In genomic region chr12:17808542-17808941, GRCm38 (mm10) we compare ENCODE assay signal across 9 mouse cellular contexts.
DNase-seq lines count a peak whose midpoint lies in the region; ATAC-seq and TF ChIP-seq lines count a peak whose summit lies in the region.
"Had no signal": no experiment of that assay in that cellular context is flagged by ENCODE, and none has a peak within 500 bp of the region (broad histone marks: within the 10 kb centered on the region; RNA-seq: fewer than 3 reads in every experiment).

No protein-coding gene starts in this region.

- peak; percentile 95 for TF ChIP-seq CTCF in forebrain, postnatal 0 days (IDR thresholded peaks at IDR 0.05; ENCODE audit: low read depth)
- TF ChIP-seq CTCF in lung, adult 2 months (IDR thresholded peaks at IDR 0.05; ENCODE audit: insufficient read depth, low read length), result peak; percentile 12; the same call in 1 of the 2 replicates

- H3K4me2 ChIP-seq in forebrain, postnatal 0 days (ENCODE audit: low read depth), result no peak overlapping the region
- H3K4me2 ChIP-seq: stomach, embryonic 15.5 days had no signal

- peak; percentile 63 for ATAC-seq in forebrain, postnatal 0 days
- no peak for ATAC-seq in erythroid progenitor cell, adult 5-6 weeks (replicated peaks; ENCODE audit: low FRiP score, poor library complexity, severe bottlenecking)

- no peaks in the 10 kb centered on the region for H3K9me3 ChIP-seq in forebrain, postnatal 0 days (ENCODE audit: low read length)
- H3K9me3 ChIP-seq: stomach, embryonic 15.5 days had no signal

- no peaks in the 10 kb centered on the region for H3K27me3 ChIP-seq in forebrain, postnatal 0 days (ENCODE audit: insufficient read depth, low read length)
- H3K27me3 ChIP-seq: stomach, embryonic 15.5 days had no signal

- no peak overlapping the region for H3K9ac ChIP-seq in forebrain, postnatal 0 days
- H3K9ac ChIP-seq: stomach, embryonic 15.5 days had no signal

- WGBS in forebrain, postnatal 0 days, result 35% methylated on average over 2 of the region's 2 CpGs
- WGBS in lung, adult 2 months, result 7% methylated on average over 2 of the region's 2 CpGs

- H3K4me1 ChIP-seq in forebrain, postnatal 0 days (ENCODE audit: insufficient read depth), result no peaks in the 10 kb centered on the region
- no peaks in the 10 kb centered on the region for H3K4me1 ChIP-seq in lung, adult 2 months (ENCODE audit: control insufficient read depth, insufficient read depth, low read length)
- H3K4me1 ChIP-seq: stomach, embryonic 15.5 days had no signal

- TF ChIP-seq POLR2A in lung, adult 2 months (IDR thresholded peaks at IDR 0.05; ENCODE audit: borderline replicate concordance, extremely low read depth, low read depth, low read length), result no peak

- no peaks in the 10 kb centered on the region for H3K36me3 ChIP-seq in forebrain, postnatal 0 days (ENCODE audit: insufficient read depth)
- H3K36me3 ChIP-seq: stomach, embryonic 15.5 days had no signal

- H3K4me3 ChIP-seq in forebrain, postnatal 0 days (ENCODE audit: low read depth, low read length), result no peak overlapping the region
- H3K4me3 ChIP-seq in lung, adult 2 months (replicated peaks; ENCODE audit: extremely low read depth, low read depth, low read length), result no peak overlapping the region
- H3K4me3 ChIP-seq: stomach, embryonic 15.5 days had no signal

- no peak overlapping the region for H3K27ac ChIP-seq in forebrain, postnatal 0 days (ENCODE audit: low read depth, low read length)
- H3K27ac ChIP-seq: stomach, embryonic 15.5 days had no signal

- DNase-seq in urinary bladder, postnatal 14 days (ENCODE audit: low spot score), result peak; percentile 68
- DNase-seq in urinary bladder, adult 2 months (ENCODE audit: low spot score), result no peak
- peak; percentile 45 for DNase-seq in c-Kit-positive CD71-negative TER-119-negative erythroid progenitor cells, embryonic 14.5 days (ENCODE audit: low read depth)
- peak; percentile 89 for DNase-seq in forebrain, postnatal 0 days
- peak; percentile 82 to 86 for DNase-seq in kidney, postnatal 36 days
- DNase-seq in lung, adult 2 months, result peak; percentile 32
- peak; percentile 61 for DNase-seq in retina, postnatal 7 days (ENCODE audit: low read depth, low spot score)
